Mouse (Mus musculus) intestine, embryonic 16.5 days (tissue): ENCODE data around the gene Ubb. TPM values are rescaled to one million over a fixed set of nuclear protein-coding genes. Genes with fewer than 3 reads are reported as not detected.

ENCODE experiments used
- ATAC-seq: fragments of 200-750 bp; cut with Nextera tagmentation; 2 replicates; pipeline ENCODE4 v1.8.0; 2017; ENCODE audit warnings: moderate TSS enrichment, moderate library complexity
- H3K27ac ChIP-seq: fragments of 300-500 bp; sonication (generic); 2 replicates; pipeline ENCODE4 v1.5.1; 2014; ENCODE audit warnings: mild to moderate bottlenecking, low read length
- H3K27me3 ChIP-seq: fragments of 300-500 bp; sonication (generic); replicated peaks from 2 replicates; pipeline ENCODE4 v1.6.1; 2014; ENCODE audit warnings: low read length, control low read depth, mixed read lengths; ENCODE audit not compliant: control insufficient read depth, insufficient read depth
- H3K36me3 ChIP-seq: fragments of 300-500 bp; sonication (generic); 2 replicates; pipeline ENCODE4 v1.6.1; 2014; ENCODE audit warnings: low read length, control low read depth; ENCODE audit not compliant: control insufficient read depth, insufficient read depth
- H3K4me1 ChIP-seq: fragments of 300-500 bp; sonication (generic); 2 replicates; pipeline ENCODE4 v1.6.1; 2014; ENCODE audit warnings: low read length, control low read depth, mixed read lengths; ENCODE audit not compliant: control insufficient read depth, insufficient read depth
- H3K4me2 ChIP-seq: fragments of 300-500 bp; sonication (generic); 2 replicates; pipeline ENCODE4 v1.6.1; 2014; ENCODE audit warnings: low read depth, low read length, control low read depth
- H3K4me3 ChIP-seq: fragments of 300-500 bp; sonication (generic); 2 replicates; pipeline ENCODE4 v1.5.1; 2014; ENCODE audit warnings: mild to moderate bottlenecking, low read length
- H3K9ac ChIP-seq: fragments of 300-500 bp; sonication (generic); 2 replicates; pipeline ENCODE4 v1.6.1; 2014; ENCODE audit warnings: low read depth, low read length
- H3K9me3 ChIP-seq: fragments of 300-500 bp; sonication (generic); 2 replicates; pipeline ENCODE4 v1.6.1; 2016; ENCODE audit warnings: low read length, control low read depth; ENCODE audit not compliant: control insufficient read depth
- WGBS: fragments of 180-500 bp; shearing (Covaris S2); extraction: QIAGEN DNeasy Blood & Tissue Kit; methylation state at CpG from one replicate; pipeline ENCODE4 v1.1.7; 2014; 5-methylcytosine and 5-hydroxymethylcytosine counted together
- polyA plus RNA-seq: library from polyadenylated mRNA; unstranded; fragments of >200 nt; fragmentation: Nextera tagmentation; extraction: Ambion mirVana; gene quantifications from 2 replicates; pipeline ENCODE4 v1.2.1, GENCODE M21; 2015

Ubb gene
- polyA plus RNA-seq, 1 experiment from 2014 or later = 2,643 TPM

- H3K4me1 ChIP-seq = peaks cover 6% of the 10 kb centered on the region; the same call in 1 of the 2 replicates
Measured at GRCm38 (mm10) chr11:62543991-62544390, 7.0 kb upstream of the Ubb start.

GRCm38 (mm10) chr11:62549782-62550181, 1.2 kb upstream of the Ubb start:
- H3K4me2 ChIP-seq = peak overlapping the region; percentile 76
- H3K36me3 ChIP-seq = no peaks in the 10 kb centered on the region
- peak; percentile 48; the same call in 1 of the 2 replicates for ATAC-seq
- H3K27ac ChIP-seq = peak overlapping the region; percentile 97
- H3K9me3 ChIP-seq = no peaks in the 10 kb centered on the region
- H3K9ac ChIP-seq = peak overlapping the region; percentile 92
- 7% methylated on average over 5 of the region's 5 CpGs for WGBS
- peak overlapping the region; percentile 66 for H3K4me3 ChIP-seq
- peaks cover 12% of the 10 kb centered on the region for H3K4me1 ChIP-seq
- no peaks in the 10 kb centered on the region for H3K27me3 ChIP-seq

More at GRCm38 (mm10) chr11:62543991-62544390, 7.0 kb upstream of the Ubb start:
- Histone ChIP-seq H3K9me3 (no peaks in the 10 kb centered on the region), H3K36me3 (no peaks in the 10 kb centered on the region), H3K4me3 (no peak overlapping the region), H3K27ac (no peak overlapping the region), H3K27me3 (no peaks in the 10 kb centered on the region), H3K4me2 (no peak overlapping the region), H3K9ac (no peak overlapping the region)
- ATAC-seq = no peak
- 89% methylated on average over 3 of the region's 3 CpGs for WGBS

- H3K9me3 ChIP-seq = no peaks in the 10 kb centered on the region
- 0% methylated on average over 11 of the region's 11 CpGs for WGBS
- H3K4me1 ChIP-seq = peaks cover 12% of the 10 kb centered on the region
- H3K4me3 ChIP-seq = peak overlapping the region; percentile 66
- ATAC-seq = peak; percentile 61
- peak overlapping the region; percentile 92 for H3K9ac ChIP-seq
- H3K27ac ChIP-seq = peak overlapping the region; percentile 97
- no peaks in the 10 kb centered on the region for H3K36me3 ChIP-seq
- peak overlapping the region; percentile 76 for H3K4me2 ChIP-seq
- no peaks in the 10 kb centered on the region for H3K27me3 ChIP-seq
Measured at GRCm38 (mm10) chr11:62550227-62550685, 715 bp upstream of the Ubb start.

- H3K27ac ChIP-seq = peak overlapping the region; percentile 70
- peak overlapping the region; percentile 80 for H3K9ac ChIP-seq
- H3K4me1 ChIP-seq = peaks cover 18% of the 10 kb centered on the region
- peak; percentile 85 for ATAC-seq
- no peaks in the 10 kb centered on the region for H3K9me3 ChIP-seq
- peak overlapping the region; percentile 44 for H3K4me2 ChIP-seq
- H3K36me3 ChIP-seq = no peaks in the 10 kb centered on the region
- WGBS = under 1% methylated on average over 58 of the region's 58 CpGs
- peak overlapping the region; percentile 66 for H3K4me3 ChIP-seq
- H3K27me3 ChIP-seq = no peaks in the 10 kb centered on the region
Measured at GRCm38 (mm10) chr11:62551226-62552119, 502 bp downstream of the Ubb start.

GRCm38 (mm10) chr11:62553186-62553585, 2.2 kb downstream of the Ubb start:
- Histone ChIP-seq H3K4me1 (peaks cover 18% of the 10 kb centered on the region), H3K27ac (no peak overlapping the region), H3K27me3 (no peaks in the 10 kb centered on the region), H3K4me2 (peak overlapping the region; percentile 85), H3K36me3 (no peaks in the 10 kb centered on the region), H3K4me3 (peak overlapping the region; percentile 53), H3K9me3 (no peaks in the 10 kb centered on the region), H3K9ac (peak overlapping the region; percentile 44)
- WGBS = 23% methylated on average over 1 of the region's 1 CpGs
- ATAC-seq = no peak

- Histone ChIP-seq H3K4me2 (peak overlapping the region; percentile 85), H3K36me3 (no peaks in the 10 kb centered on the region), H3K4me1 (peaks cover 18% of the 10 kb centered on the region), H3K9ac (peak overlapping the region; percentile 44), H3K27me3 (no peaks in the 10 kb centered on the region), H3K4me3 (peak overlapping the region; percentile 53), H3K9me3 (no peaks in the 10 kb centered on the region), H3K27ac (no peak overlapping the region)
- ATAC-seq = no peak
- WGBS = 78% methylated on average over 5 of the region's 5 CpGs
Measured at GRCm38 (mm10) chr11:62553633-62554032, 2.7 kb downstream of the Ubb start.

- H3K36me3 ChIP-seq = no peaks in the 10 kb centered on the region
- no peaks in the 10 kb centered on the region for H3K9me3 ChIP-seq
- peak overlapping the region; percentile 53 for H3K4me3 ChIP-seq
- peaks cover 22% of the 10 kb centered on the region for H3K4me1 ChIP-seq
- no peak overlapping the region for H3K9ac ChIP-seq
- WGBS = 67% methylated on average over 5 of the region's 5 CpGs
- peak overlapping the region; percentile 85 for H3K4me2 ChIP-seq
- H3K27ac ChIP-seq = no peak overlapping the region
- no peaks in the 10 kb centered on the region for H3K27me3 ChIP-seq
- ATAC-seq = no peak
Measured at GRCm38 (mm10) chr11:62554163-62554855, 3.3 kb downstream of the Ubb start.

GRCm38 (mm10) chr11:62554934-62555517, 4.1 kb downstream of the Ubb start:
- Histone ChIP-seq H3K27me3 (no peaks in the 10 kb centered on the region), H3K36me3 (no peaks in the 10 kb centered on the region), H3K9me3 (no peaks in the 10 kb centered on the region), H3K4me3 (no peak overlapping the region), H3K4me2 (no peak overlapping the region), H3K27ac (0 out of 2 replicates have a peak overlapping the region, but pooled peaks have one; percentile 1), H3K4me1 (peaks cover 22% of the 10 kb centered on the region), H3K9ac (no peak overlapping the region)
- ATAC-seq = no peak

- peak overlapping the region; percentile 28; the same call in 1 of the 2 replicates for H3K27ac ChIP-seq
- H3K27me3 ChIP-seq = no peaks in the 10 kb centered on the region
- H3K9me3 ChIP-seq = no peaks in the 10 kb centered on the region
- no peak for ATAC-seq
- no peaks in the 10 kb centered on the region for H3K36me3 ChIP-seq
- peaks cover 22% of the 10 kb centered on the region for H3K4me1 ChIP-seq
- H3K4me2 ChIP-seq = no peak overlapping the region
- H3K4me3 ChIP-seq = no peak overlapping the region
- H3K9ac ChIP-seq = no peak overlapping the region
Measured at GRCm38 (mm10) chr11:62555896-62556412, 5.0 kb downstream of the Ubb start.
